Mouse (Mus musculus) thymus, adult 2 months (tissue): Measurements from ENCODE around the gene Ino80d.

Experiments
- CTCF ChIP-seq: fragments of 200-500 bp; IDR thresholded peaks from 2 replicates; pipeline ENCODE4 v1.5.1; 2012; ENCODE audit warnings: mild to moderate bottlenecking, control low read depth, low read length, moderate library complexity, borderline replicate concordance; ENCODE audit not compliant: control insufficient read depth, poor library complexity, insufficient read depth; ENCODE audit errors: extremely low read depth
- POLR2A ChIP-seq: fragments of 200-500 bp; IDR thresholded peaks from 2 replicates; pipeline ENCODE4 v1.6.1; 2012; ENCODE audit warnings: mild to moderate bottlenecking, low read length, control low read depth, moderate library complexity; ENCODE audit not compliant: control insufficient read depth, poor library complexity, insufficient read depth; ENCODE audit errors: extremely low read depth

DNA sequence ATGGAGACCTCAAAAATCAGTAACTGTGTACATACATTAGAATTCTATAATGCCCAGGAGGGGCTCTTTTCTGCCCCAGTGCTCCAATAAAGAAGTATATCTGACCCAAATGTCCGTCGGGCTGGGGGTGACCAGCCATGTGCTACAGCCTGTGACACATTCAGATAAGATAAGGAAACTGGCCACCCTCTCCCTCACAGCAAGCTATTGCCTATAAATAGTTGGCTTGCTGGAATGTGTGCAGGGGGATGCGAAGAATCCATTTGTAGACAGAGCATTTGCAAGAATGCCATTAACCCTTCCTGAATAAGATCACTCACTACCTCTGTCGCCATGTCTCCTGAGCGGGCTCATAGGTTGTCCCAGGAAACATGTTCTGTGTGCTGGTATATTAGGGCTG, 121.8 kb downstream of the Ino80d start:
- TF ChIP-seq CTCF (no peak), POLR2A (no peak)
